Mouse (Mus musculus) stomach, postnatal 0 days (tissue): ENCODE results near the gene Borcs5.

Experiments used
- CTCF ChIP-seq: IDR thresholded peaks from 2 replicates; pipeline ENCODE4 v1.5.1; 2016; ENCODE audit warnings: antibody characterized with exemption, low read depth, mild to moderate bottlenecking, moderate library complexity
- EP300 ChIP-seq: optimal IDR thresholded peaks from 2 replicates; pipeline ENCODE3; 2016; ENCODE audit warnings: antibody characterized with exemption

DNA sequence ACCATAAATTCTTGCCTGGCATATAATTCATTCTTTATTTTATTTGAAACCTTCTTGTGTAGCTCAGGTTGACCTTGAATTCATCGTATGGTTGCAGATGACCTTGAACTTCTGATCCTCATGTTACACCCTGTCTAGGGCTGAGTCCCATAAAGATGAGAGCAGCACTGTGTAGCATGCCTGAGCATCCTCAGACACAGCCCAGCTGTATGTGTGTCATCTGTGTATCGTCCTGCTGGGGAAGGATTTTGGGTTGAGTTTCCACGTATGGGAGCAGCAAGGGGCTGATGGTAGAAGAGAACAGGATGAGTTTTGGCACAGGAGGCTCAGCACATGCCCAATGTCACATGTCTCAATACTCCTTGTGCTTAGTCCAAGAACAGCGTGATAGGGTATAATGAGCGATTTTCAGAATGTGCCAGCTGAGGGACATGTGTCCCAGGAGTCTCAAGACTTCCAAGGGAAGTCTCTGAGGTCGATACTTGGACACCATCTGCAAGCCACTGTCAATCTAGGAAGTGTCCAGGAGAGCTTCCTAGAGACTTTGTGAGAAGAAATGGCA lies 45.1 kb downstream of the Borcs5 start:
- TF ChIP-seq CTCF (no peak), EP300 (no peak)
